Mouse (Mus musculus): ENCODE measurements around the gene Creb1.
A peak's percentile ranks its signal among the peaks of the same experiment; 100 is the strongest.
"Not testable (repeated sequence)": the region's sequence is repeated elsewhere in the genome, so short reads cannot be mapped to it uniquely, and the experiment has no call there.

The Creb1 gene

DNA sequence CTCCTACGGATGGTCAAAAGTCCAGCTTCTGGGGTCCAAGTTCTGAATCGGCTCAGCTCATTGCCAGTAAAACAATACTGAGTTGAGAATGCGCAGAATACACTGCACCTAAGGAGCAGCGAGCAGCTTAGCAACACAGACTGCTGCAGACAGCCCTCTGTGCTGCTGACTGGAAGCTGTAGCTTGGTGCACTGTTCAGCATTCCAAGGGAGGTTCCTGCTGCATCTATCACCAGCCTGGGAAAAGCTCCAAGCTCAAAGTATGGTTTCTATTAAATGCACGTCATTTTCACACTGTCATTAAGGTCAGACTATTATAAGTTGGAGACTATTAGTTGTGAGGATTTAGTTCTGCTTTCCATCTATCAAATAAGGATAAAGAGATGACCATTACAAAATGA is 88.7 kb downstream of the Creb1 start:
- DNase-seq = peak; percentile 30 to 31

DNA sequence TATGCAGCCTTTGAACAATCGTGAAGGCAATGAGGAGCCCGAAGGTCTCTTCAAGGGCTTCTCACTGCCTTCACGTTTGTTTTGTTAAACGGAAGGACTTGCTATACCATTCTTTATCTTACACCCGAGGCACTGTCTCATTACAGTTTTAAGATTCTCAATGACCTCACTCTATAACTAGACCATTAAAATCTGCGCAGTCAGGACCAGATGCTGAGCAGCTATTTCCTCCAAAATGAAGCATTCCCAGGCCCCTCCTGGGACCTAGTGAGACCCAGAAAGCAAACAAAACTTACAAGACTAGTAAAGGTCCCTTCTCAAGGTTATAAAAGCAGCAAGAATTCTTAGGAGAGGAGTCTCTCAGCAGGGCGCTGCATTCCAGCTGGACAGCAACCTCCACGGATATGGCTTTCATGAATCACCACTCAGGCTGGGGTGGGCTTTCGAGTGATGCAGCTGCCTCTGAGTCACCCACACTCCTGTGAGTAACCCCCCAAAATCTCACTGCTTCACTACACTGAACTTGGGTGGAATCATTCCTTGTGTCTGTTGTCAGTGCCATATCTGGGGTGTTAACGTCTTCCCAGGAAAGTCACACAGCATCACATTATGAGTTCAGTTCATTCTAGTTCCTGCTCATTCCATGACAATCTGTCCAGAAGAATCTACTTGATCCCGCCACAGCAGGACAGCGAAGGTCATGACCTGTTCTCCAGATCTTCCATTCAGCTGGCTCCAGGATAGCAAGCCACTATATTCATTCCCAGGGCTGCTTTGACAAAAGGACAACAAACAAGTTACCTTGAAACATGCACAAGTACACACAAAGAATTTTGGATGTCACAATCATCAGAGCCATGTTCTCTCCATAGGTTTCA is 91.4 kb downstream of the Creb1 start:
- no peak for DNase-seq

DNA sequence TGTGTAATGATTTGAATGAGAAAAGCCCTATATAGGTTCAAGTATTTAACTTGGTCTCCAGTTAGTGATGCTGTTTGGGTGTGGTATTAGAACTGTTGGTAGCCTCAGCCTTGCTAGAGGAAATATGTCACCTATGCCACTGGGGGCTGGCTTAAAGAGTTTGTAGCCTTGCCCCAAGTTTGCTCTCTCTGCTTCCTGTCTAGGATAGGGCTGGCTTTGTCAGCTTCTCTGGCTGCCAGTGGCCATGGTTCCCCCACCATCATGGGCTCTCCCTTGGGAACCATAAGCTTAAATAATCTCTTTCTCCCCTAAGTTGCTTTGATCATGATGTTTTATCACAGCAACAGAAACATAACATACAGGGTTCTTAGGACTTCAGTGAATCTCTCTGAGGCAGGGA is 92.8 kb downstream of the Creb1 start:
- no peak for DNase-seq

DNA sequence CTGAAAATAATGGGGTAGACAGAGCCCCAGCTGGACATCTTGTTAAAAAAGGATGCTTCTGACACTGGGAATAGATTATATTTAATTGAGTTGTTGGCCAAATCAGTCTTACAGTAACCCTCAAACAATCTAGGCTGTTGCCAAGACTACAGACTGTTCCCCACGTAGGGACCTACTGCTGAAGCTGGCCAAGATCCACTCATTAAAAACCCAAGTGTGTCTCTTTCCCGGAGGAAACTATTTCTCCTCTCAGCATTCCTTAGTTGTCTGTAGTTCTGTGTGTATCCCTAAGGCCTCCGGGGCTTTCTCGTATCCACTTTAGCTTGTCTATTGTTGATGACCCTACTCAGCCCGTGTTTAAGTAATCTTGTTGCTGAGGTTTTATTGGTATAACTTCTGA is 99.1 kb downstream of the Creb1 start:
- no peak for DNase-seq

DNA sequence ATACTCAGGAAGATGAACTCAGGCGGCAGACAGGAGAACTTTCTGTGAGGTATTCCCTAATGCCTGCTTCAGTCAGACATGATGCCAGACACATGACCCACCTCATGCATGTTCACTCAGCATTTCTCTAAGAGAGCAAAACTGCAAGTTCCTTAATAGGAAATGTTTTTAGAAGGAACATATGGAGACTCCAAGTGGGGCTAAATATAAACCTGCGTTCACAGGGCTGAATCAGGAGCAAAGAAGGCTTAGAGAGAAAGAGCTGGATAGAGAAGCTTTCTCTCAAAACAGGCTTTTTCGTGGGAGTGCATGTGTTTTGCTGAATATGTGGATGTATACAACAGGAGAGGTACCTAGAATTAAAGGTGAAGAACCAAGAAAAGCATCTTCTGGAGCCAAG is 100.8 kb downstream of the Creb1 start:
- DNase-seq = no peak

DNA sequence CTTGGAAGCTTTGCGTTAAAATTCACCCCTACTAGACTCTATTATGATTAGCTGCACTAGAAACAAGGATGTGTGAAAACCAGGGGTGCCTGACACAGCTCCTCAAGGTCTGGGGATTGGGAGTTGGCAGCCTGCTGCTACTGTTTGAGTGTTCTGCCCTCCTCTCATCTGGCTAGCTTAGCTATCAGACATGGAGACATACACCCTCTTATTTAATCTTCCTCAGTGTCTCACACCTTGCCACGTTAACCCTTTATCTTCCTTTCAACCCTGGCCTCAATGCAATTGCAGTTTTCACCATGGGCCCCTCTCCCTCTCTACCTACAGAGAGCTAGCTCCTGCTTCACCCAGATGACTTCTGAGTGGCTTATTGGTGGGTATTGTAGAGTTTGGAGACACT is 103.2 kb downstream of the Creb1 start:
- no peak for DNase-seq

DNA sequence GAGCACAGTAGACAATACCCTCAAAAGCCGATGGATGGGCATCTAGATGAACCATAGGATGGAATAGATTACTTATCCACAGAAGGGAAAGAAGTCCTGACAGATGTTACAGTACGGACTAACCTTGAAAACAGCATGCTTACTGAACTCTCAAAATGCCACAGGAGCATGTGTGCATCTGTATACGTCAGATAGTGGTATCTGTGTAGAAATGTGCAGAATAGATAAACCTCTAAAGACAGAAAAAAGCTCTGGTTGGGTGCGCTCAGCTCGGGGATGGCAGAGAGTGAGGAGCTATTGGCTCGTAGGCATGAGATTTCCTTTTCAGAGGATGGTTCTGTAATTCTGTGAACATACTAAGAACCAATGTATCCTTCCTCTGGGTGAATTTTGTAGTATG is 106.8 kb downstream of the Creb1 start:
- no peak for DNase-seq

DNA sequence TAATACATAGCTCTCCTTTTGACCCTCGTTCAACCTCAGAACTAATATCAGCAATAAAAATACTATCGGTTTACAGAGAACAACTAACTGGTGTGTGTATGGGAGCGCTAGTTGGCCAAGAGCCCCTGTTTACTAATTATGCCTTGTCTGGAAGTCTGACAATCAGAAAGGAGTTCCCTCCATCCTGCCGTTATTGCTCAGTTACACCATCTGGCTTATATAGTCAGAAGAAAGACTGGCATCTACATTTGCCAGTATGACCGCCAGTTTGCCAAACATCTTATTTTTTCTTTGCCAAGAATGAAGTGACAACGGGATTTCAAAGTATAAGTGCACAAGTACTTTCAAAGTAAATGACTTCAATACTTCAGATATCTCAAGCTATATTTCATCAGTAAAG is 108.6 kb downstream of the Creb1 start:
- no peak for DNase-seq

DNA sequence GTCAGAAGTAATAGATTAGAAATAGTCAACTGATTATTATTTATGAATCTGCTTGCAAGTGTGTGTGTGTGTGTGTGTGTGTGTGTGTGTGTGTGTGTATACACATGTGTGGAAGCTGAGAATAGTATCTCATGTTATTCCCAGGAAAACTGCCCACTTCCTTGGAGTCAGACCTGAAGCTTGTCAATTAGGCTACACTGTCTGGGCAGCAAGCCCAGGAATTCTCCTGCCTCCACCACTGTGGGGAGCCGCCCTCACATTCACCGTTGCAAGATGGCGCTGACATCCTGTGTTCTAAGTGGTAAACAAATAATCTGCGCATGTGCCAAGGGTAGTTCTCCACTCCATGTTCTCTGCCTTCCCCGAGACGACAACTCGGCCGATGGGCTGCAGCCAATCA is 110.1 kb downstream of the Creb1 start:
- DNase-seq = not testable (repeated sequence)

DNA sequence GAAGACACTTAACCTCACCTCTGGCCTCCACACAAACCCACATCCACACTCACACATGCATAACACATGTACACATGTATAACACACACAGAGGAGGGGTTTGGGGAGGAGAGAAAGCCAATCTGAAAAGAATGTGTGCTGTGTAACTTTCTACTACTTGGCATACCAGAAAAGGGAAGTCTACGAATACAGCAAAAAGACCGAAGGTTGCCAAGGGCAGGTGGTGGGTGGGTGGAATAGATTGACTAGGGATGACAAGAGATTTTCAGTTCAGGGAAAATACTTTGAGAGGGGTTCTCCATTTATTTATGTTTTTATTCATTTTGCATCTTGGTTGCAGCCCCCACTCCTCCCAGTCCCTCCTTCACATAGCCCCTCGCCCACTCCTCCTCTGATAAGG is 112.1 kb downstream of the Creb1 start:
- DNase-seq = no peak

DNA sequence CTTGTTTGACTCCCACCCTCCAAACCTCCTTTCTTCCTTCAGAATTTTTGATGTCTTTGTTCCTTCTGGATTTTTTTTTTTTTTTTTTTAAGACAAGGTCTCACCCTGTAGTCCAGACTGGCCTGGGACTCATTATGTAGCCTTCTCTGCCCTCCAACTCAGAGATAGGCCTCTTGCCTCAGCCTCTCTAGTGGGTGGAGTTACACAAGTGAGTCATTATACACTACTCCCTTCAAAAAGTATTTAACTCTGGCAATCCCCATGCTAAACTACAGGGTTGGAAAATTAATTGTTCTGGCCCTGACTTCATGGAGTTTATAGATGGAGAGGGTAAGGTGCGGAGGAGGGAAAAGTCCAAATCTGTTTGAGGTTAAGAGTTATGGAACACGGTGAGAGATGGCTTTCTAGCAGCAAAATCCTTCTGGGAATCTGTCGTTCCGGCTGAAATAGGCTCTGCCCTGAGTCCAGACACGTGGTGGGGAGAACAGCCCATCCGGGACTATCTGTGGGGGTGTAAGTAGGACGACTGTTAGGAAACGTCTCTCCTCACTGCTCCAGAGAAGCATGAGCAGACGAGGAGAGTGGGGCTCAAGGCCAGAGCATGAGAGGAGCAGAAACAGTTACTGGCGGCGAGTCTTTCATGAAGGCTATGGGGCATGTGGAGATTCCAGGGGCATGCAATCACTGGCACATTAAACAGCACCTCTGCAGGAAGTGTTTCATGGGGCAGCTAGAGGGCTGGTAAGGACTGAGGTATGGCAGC is 117.1 kb downstream of the Creb1 start:
- no peak for DNase-seq

DNA sequence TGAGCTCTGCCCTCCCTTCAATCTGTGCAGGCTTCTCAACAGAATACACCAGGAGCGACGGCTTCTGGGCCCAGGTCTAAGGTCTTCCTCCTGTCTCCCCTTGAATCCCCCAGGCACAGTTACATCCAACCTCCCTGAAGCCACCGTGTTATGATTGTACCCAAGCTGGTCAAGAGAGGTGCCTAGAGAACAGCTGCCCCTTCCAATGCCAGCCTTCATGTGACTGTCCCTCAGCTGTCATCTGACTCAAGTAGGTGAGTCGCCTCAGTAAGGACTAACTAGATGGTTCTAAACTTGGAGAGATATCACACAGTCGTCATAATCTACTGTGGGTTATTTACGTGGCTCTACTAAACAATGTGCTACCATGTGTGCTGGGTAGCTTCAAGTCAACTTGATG is 121.3 kb downstream of the Creb1 start:
- no peak for DNase-seq

All from lung, postnatal 4 days (tissue).